Mouse (Mus musculus) bone marrow, adult 2 months (tissue): ENCODE measurements around the gene Gtf3c4. TPM values are rescaled to one million over a fixed set of nuclear protein-coding genes. Genes with fewer than 3 reads are reported as not detected.

ENCODE experiments used
- H3K27ac ChIP-seq: fragments of 200-500 bp; 2 replicates; pipeline ENCODE4 v1.5.1; 2012; ENCODE audit warnings: low read depth, mild to moderate bottlenecking, control low read depth, inconsistent platforms, low read length; ENCODE audit not compliant: control insufficient read depth, poor library complexity, insufficient read depth
- H3K4me1 ChIP-seq: fragments of 200-500 bp; 2 replicates; pipeline ENCODE4 v1.6.1; 2011; ENCODE audit warnings: low read length; ENCODE audit not compliant: control insufficient read depth, insufficient read depth
- H3K4me3 ChIP-seq: fragments of 200-500 bp; replicated peaks from 2 replicates; pipeline ENCODE3; 2011; ENCODE audit warnings: mild to moderate bottlenecking, low read depth, low read length, control low read depth; ENCODE audit not compliant: control insufficient read depth
- CTCF ChIP-seq: fragments of 200-500 bp; IDR thresholded peaks from 2 replicates; pipeline ENCODE4 v1.5.1; 2011; ENCODE audit warnings: low read length, control low read depth; ENCODE audit not compliant: control insufficient read depth, insufficient read depth
- POLR2A ChIP-seq: fragments of 200-500 bp; IDR thresholded peaks from 2 replicates; pipeline ENCODE4 v1.6.1; 2011; ENCODE audit warnings: low read depth, mild to moderate bottlenecking, control low read depth, low read length, borderline replicate concordance; ENCODE audit not compliant: control insufficient read depth
- WGBS: fragments of 180-500 bp; shearing (Covaris S2); methylation state at CpG from one replicate; pipeline ENCODE4 v1.1.7; 2018; 5-methylcytosine and 5-hydroxymethylcytosine counted together
- polyA plus RNA-seq: library from polyadenylated mRNA; stranded (reverse); fragments of >200 nt; gene quantifications from 2 replicates; pipeline ENCODE4 v1.2.4, GENCODE M21; 2011; ENCODE audit warnings: low replicate concordance; ENCODE audit not compliant: missing spikeins, insufficient read depth, insufficient read length

Gene Gtf3c4
- polyA plus RNA-seq, 1 experiment, result 9.6 TPM

DNA sequence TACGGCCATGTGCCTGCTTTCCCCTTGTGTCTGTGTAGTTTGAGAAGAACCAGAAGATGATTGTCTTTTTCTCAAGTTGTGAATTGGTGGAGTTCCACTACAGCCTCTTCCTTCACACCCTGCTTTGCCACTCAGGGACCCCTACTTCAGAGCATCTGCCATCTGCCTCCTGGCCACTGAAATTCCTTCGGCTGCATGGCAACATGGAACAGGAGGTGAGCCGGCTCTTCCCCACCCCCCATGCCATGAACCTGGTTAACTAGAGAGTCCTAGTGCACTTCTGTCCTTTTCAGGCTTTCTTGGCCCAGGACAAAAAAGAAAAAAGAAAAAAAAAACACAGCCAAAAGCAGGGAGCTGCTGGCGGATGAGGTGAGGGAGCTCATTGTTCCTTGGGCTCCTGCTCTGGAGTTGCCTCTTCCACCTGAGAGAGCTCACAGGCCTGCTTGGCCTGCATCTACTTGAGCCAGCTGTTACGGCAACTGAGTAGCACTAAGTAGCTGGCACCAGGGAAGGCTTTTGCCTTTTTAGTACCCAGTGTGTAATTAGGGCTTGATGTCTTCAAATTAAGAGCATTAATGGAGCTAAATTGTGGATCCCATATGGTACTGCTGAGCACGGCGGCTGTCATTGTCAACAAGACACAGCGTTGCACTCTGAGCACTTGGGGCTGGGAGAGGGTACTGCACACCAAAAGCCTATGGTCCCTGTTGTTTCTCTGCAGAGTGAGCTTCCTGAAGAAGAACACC, 20.7 kb upstream of the Gtf3c4 start:
- no peak overlapping the region for H3K4me3 ChIP-seq
- H3K27ac ChIP-seq, result no peak overlapping the region
- TF ChIP-seq CTCF, result no peak
- TF ChIP-seq POLR2A, result no peak
- peaks cover 3% of the 10 kb centered on the region for H3K4me1 ChIP-seq
- 88% methylated on average over 8 of the region's 8 CpGs for WGBS

DNA sequence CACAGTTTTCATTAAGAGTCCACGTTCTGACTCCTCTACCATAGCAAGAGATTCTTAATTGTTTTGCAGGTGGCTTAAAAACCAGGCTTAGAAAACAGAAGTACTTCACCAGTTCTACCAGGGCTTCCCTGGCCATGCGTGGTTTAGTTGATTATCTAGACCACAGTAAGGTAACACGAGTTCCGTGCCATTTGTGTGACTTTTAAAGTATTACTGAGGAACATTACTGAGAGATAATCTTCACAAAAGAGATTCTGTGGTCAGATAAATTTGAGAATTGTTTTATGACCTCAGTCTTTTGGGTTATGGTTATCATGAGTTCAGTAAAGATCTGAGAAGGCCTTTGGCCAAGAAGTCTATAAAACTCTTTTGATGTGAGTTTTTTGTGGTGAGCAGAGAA, 19.1 kb upstream of the Gtf3c4 start:
- Histone ChIP-seq H3K4me1 (peaks cover 3% of the 10 kb centered on the region), H3K4me3 (no peak overlapping the region), H3K27ac (no peak overlapping the region)
- WGBS, result 67% methylated on average over 4 of the region's 4 CpGs
- no peak for TF ChIP-seq POLR2A
- TF ChIP-seq CTCF, result no peak

DNA sequence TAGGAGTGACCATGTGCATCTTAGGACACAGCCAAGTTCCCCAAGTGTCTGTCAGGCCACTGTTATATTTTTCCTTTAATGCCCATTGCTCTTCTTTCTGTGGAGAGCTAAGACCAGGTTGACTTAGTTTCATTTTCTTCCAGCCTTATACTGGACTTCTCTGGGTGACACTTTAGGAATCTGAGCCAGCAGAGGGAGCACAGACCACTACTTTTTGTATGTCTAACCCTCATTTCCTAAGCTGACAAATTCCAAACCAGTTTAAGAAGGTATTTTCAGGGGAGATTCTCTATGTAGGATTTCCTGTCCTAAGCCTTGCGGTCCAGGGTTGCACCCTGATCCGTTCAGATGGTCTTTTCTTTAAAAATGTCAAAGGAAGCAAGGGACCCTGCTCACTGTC, 15.6 kb upstream of the Gtf3c4 start:
- Histone ChIP-seq H3K4me1 (no peaks in the 10 kb centered on the region), H3K4me3 (no peak overlapping the region), H3K27ac (no peak overlapping the region)
- 78% methylated on average over 2 of the region's 2 CpGs for WGBS
- TF ChIP-seq CTCF (no peak), POLR2A (no peak)

DNA sequence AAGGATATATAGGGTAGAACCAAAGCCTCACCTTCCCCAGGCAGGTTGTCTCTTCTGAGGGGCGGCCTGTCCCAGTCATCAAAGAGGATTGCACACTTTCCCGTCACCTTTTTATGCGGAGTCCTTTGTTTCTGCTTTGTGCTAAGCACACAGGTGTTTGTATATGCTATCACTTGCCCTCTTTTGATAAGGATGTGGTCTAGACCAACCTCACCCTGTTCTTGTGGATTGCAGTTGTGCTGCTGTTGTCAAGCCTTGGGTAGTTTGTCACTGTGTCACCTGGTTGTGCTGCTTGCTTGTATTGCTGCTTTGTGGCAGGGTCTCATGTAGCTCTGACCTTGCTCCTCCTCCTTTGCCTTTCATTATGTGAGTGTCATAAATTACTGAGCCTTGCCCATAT, 12.4 kb upstream of the Gtf3c4 start:
- WGBS, result 82% methylated on average over 3 of the region's 3 CpGs
- TF ChIP-seq POLR2A (no peak), CTCF (no peak)
- H3K4me3 ChIP-seq, result no peak overlapping the region
- no peaks in the 10 kb centered on the region for H3K4me1 ChIP-seq
- no peak overlapping the region for H3K27ac ChIP-seq

DNA sequence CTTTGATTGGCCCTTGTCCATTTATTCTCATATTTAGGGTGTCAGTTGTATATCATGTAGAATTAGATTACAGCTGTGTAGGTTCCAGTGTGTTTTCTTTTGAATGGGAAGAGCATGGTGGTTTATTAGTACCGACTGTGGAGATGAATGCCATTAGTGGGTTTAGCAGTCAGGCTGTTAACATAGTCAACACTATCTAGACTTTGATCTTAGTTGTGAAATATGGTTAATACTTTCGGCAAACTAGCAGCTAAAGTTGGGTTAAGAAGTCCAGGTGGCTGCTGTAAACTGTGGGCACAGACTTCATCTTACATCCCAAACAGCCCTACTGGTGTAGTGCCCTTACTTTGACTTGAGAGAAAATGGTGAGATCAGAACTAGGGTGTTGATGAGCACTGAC, 8.7 kb upstream of the Gtf3c4 start:
- H3K27ac ChIP-seq, result no peak overlapping the region
- peaks cover 2% of the 10 kb centered on the region; the same call in 1 of the 2 replicates for H3K4me1 ChIP-seq
- 75% methylated on average over 2 of the region's 2 CpGs for WGBS
- H3K4me3 ChIP-seq, result no peak overlapping the region
- TF ChIP-seq POLR2A, result no peak
- no peak for TF ChIP-seq CTCF

DNA sequence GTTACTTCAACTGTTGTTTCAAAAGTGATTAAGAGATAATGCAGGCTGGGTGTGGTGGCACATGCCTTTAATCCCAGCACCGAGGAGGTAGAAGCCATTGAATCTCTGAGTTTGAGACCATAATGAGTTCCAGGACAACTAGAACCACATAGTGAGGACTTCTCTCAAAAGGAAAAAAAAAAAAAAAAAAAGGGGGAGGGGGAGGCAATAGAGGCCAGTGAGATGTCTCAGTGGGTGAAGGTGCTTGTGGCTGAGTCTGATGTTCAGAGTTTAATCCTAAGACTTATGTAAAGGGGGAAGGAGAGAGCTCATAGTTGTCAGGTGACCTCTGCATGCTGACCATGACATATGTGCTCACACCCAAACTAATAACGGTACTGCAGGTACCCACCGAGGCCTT, 1.9 kb upstream of the Gtf3c4 start:
- no peak for TF ChIP-seq POLR2A
- TF ChIP-seq CTCF, result no peak
- H3K4me3 ChIP-seq, result no peak overlapping the region
- WGBS, result 62% methylated on average over 3 of the region's 3 CpGs
- H3K4me1 ChIP-seq, result peaks cover 2% of the 10 kb centered on the region; the same call in 1 of the 2 replicates
- no peak overlapping the region for H3K27ac ChIP-seq

DNA sequence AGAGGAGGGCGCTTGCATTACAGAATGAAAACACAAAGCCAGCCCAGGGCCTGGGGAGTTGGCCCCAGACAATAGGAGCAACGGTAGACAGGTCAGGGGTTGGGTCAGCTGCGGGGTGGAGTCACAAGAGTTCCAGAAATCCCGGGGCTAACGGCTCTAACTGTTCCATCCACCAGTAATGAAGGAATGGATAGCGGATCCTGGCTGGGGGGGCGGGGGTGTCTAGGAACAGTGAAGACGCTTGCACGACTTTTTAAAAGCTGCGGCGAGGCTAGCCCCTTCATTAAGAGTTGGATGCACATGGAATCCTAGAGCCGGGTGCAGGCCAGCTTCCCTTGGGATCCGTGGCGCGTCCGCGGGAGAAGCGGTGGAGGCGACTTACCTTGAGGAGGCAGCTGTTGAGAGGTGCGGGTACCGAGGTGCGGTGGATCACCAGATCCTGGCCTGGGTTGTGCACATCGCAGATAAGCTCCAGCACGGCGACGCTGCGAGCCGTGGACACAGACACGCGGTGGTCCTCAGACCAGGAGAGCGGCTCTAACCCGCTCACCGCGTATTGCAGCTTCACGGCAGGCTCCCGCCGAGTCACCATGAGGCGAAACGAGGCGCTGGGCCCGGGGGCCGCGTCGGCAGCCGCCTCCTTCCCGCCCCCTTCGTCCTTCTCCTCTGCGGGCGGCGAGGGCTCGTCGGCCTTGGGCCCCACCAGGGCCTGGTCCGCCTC, 499 bp downstream of the Gtf3c4 start:
- Histone ChIP-seq H3K4me1 (peaks cover 2% of the 10 kb centered on the region; the same call in 1 of the 2 replicates), H3K27ac (peak overlapping the region; percentile 93), H3K4me3 (peak overlapping the region; percentile 73)
- no peak for TF ChIP-seq CTCF
- no peak for TF ChIP-seq POLR2A
- WGBS, result under 1% methylated on average over 53 of the region's 53 CpGs

DNA sequence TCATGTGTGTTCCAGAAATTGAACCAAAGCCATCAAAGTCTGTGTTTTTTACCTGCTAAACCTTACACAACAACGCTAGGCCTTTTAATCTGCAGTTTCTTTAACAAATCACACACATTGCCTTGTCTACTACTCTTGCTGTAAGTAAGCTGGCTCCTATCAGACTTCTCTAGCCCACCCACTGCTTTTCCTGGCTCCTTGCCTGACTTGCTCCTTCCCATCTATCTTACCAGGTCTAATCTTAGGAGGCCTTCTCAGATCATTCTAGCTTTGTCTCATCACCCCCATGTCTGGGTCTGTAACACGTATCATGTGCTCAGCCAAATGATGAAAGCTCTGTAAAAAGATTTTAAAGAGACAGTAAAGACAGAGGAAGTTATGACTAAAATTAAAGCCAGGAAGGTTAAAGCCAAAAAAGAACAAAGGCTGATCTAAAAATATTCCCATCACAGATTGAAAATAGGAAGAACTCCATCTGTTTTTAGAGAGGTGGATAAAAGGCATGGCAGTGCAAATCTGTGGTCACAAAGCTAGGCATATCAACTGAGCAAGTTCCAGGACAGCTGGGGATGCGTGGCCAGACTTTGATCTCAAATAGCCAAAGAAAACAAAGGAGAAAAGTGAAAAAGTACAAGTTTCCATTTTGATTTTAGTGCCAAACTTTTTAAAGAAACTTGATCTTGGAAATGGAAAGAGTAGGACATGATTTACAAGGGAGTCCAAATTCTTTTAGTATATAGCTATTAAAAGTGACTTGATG, 3.8 kb downstream of the Gtf3c4 start:
- 67% methylated on average over 3 of the region's 3 CpGs for WGBS
- H3K27ac ChIP-seq, result no peak overlapping the region
- TF ChIP-seq POLR2A, result no peak
- TF ChIP-seq CTCF, result no peak
- no peaks in the 10 kb centered on the region for H3K4me1 ChIP-seq
- H3K4me3 ChIP-seq, result no peak overlapping the region
